Mouse (Mus musculus) megakaryocyte, embryonic 14.5 days (primary cell): Measurements from ENCODE around the gene Rspry1.

Experiments
- FLI1 ChIP-seq: IDR thresholded peaks from 2 replicates; pipeline ENCODE4 v1.6.1; 2012; ENCODE audit warnings: low read length, inconsistent platforms, mixed read lengths
- GATA1 ChIP-seq: IDR thresholded peaks from 3 replicates; pipeline ENCODE4 v1.6.1; 2012; ENCODE audit warnings: mixed read lengths, low read length, inconsistent platforms, borderline replicate concordance

DNA sequence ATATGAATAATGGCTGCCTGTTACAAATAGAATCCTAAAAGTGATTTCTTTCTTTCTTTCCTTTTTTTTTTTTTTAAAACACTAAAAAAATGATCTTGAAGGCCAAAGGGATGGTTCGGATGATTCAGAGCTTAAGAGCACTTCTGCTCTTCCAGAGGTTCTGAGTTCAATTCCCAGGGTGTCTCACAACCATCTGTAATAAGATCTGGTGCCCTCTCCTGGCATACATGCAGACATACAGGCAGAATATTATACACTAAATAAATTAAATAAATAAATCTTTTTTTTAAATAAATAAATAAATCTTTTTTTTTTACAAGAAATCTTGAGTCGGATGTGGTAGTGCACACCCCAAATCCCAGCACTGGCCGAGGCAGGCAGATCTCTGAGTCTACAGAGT, 40.2 kb downstream of the Rspry1 start:
- TF ChIP-seq GATA1 (no peak), FLI1 (no peak)
